Comparison of ENCODE assay signal across 7 mouse cellular contexts in genomic region chr13:100107652-100108472, GRCm38 (mm10). TPM values are rescaled to one million over a fixed set of nuclear protein-coding genes. Genes with fewer than 3 reads are reported as not detected.
DNase-seq lines count a peak whose midpoint lies in the region; ATAC-seq and TF ChIP-seq lines count a peak whose summit lies in the region.

TSS of gene Serf1 (plus strand) at chr13:100108012.

- under 1% methylated on average over 75 of the region's 76 CpGs for WGBS in intestine, embryonic 16.5 days
- WGBS in limb, embryonic 11.5 days = 2% methylated on average over 76 of the region's 76 CpGs
- WGBS in midbrain, embryonic 13.5 days = under 1% methylated on average over 66 of the region's 76 CpGs
- 2% methylated on average over 76 of the region's 76 CpGs for WGBS in spleen, adult 2 months

- intact Hi-C loops in gastrocnemius, postnatal 36 days (cut with DNase I) = loop anchor here (10.0 kb wide), 1 partner anchor 627 kb away; the partner anchor contains the start of gene Cdk7

- H3K4me3 ChIP-seq in intestine, embryonic 16.5 days (ENCODE audit: low read length) = peak within 1 kb of the TSS; percentile 81
- peak within 1 kb of the TSS; percentile 77 for H3K4me3 ChIP-seq in limb, embryonic 11.5 days (ENCODE audit: low read depth, low read length)
- H3K4me3 ChIP-seq in midbrain, embryonic 13.5 days (replicated peaks) = peak within 1 kb of the TSS; percentile 89
- H3K4me3 ChIP-seq in spleen, adult 2 months (ENCODE audit: extremely low read depth, insufficient read depth, insufficient read length) = peak within 1 kb of the TSS; percentile 83

- peak within 1 kb of the TSS; percentile 73 for H3K4me2 ChIP-seq in intestine, embryonic 16.5 days (ENCODE audit: low read depth, low read length)
- H3K4me2 ChIP-seq in limb, embryonic 11.5 days (ENCODE audit: low read depth, severe bottlenecking) = peak within 1 kb of the TSS; percentile 76
- H3K4me2 ChIP-seq in midbrain, embryonic 13.5 days (replicated peaks) = peak within 1 kb of the TSS; percentile 74

- peak; percentile 75 for ATAC-seq in intestine, embryonic 16.5 days
- ATAC-seq in limb, embryonic 11.5 days (ENCODE audit: insufficient number of reproducible peaks, low FRiP score, low TSS enrichment, low read depth) = peak; percentile 72
- ATAC-seq in midbrain, embryonic 13.5 days = peak; percentile 87

- TF ChIP-seq CTCF in spleen, adult 2 months (IDR thresholded peaks at IDR 0.05; ENCODE audit: extremely low read depth, insufficient read depth, insufficient read length, insufficient replicate concordance) = no peak

- peak within 1 kb of the TSS; percentile 86 for H3K9ac ChIP-seq in intestine, embryonic 16.5 days (ENCODE audit: low read depth, low read length)
- H3K9ac ChIP-seq in limb, embryonic 11.5 days (ENCODE audit: low read length) = peak within 1 kb of the TSS; percentile 85
- H3K9ac ChIP-seq in midbrain, embryonic 13.5 days (replicated peaks) = peak within 1 kb of the TSS; percentile 88

- H3K4me1 ChIP-seq in intestine, embryonic 16.5 days (ENCODE audit: control insufficient read depth, insufficient read depth, low read length) = peaks cover 11% of the 10 kb centered on the region; the same call in 1 of the 2 replicates
- H3K4me1 ChIP-seq in limb, embryonic 11.5 days (ENCODE audit: control insufficient read depth, insufficient read depth, low read length) = peaks cover 4% of the 10 kb centered on the region; the same call in 1 of the 2 replicates
- H3K4me1 ChIP-seq in midbrain, embryonic 13.5 days (replicated peaks) = peaks cover 34% of the 10 kb centered on the region
- H3K4me1 ChIP-seq in spleen, adult 2 months (ENCODE audit: control insufficient read depth, insufficient read depth, insufficient read length) = peaks cover 8% of the 10 kb centered on the region

- no peaks in the 10 kb centered on the region for H3K27me3 ChIP-seq in intestine, embryonic 16.5 days (replicated peaks; ENCODE audit: control insufficient read depth, insufficient read depth, low read length)
- H3K27me3 ChIP-seq in limb, embryonic 11.5 days (ENCODE audit: control insufficient read depth, insufficient read depth, low read length) = no peaks in the 10 kb centered on the region
- 0 out of 2 replicates have a peak, but pooled peaks cover 2% of the 10 kb centered on the region for H3K27me3 ChIP-seq in midbrain, embryonic 13.5 days
- H3K27me3 ChIP-seq in spleen, adult 2 months (ENCODE audit: control insufficient read depth, insufficient read depth, low read length) = peaks cover 4% of the 10 kb centered on the region; the same call in 1 of the 2 replicates

- no peaks in the 10 kb centered on the region for H3K9me3 ChIP-seq in intestine, embryonic 16.5 days (ENCODE audit: control insufficient read depth, low read length)
- H3K9me3 ChIP-seq in limb, embryonic 11.5 days (ENCODE audit: control insufficient read depth, low read length) = no peaks in the 10 kb centered on the region
- H3K9me3 ChIP-seq in midbrain, embryonic 13.5 days = no peaks in the 10 kb centered on the region

- H3K27ac ChIP-seq in intestine, embryonic 16.5 days (ENCODE audit: low read length) = peak within 1 kb of the TSS; percentile 74
- 0 out of 2 replicates have a peak within 1 kb of the TSS, but pooled peaks have one; percentile 42 for H3K27ac ChIP-seq in limb, embryonic 11.5 days (replicated peaks; ENCODE audit: low read depth, low read length)
- peak within 1 kb of the TSS; percentile 81 for H3K27ac ChIP-seq in midbrain, embryonic 13.5 days
- no peak within 1 kb of the TSS for H3K27ac ChIP-seq in spleen, adult 2 months (ENCODE audit: insufficient read depth, low read length)

- TF ChIP-seq POLR2A in spleen, adult 2 months (IDR thresholded peaks at IDR 0.05; ENCODE audit: low read depth, low read length) = no peak

- H3K36me3 ChIP-seq in intestine, embryonic 16.5 days (ENCODE audit: control insufficient read depth, insufficient read depth, low read length) = no peaks in the 10 kb centered on the region
- H3K36me3 ChIP-seq in limb, embryonic 11.5 days (ENCODE audit: control insufficient read depth, insufficient read depth, low read length) = no peaks in the 10 kb centered on the region
- peaks cover 3% of the 10 kb centered on the region; the same call in 1 of the 2 replicates for H3K36me3 ChIP-seq in midbrain, embryonic 13.5 days
- no peaks in the 10 kb centered on the region for H3K36me3 ChIP-seq in spleen, adult 2 months (ENCODE audit: control insufficient read depth, insufficient read depth, low read length)

- peak; percentile 88 to 96 for DNase-seq in adrenal gland, adult (ENCODE audit: inconsistent age in 2 of 2, low spot score in 1 of 2)
- DNase-seq in embryo, embryonic 10 days (ENCODE audit: low spot score) = peak; percentile 90
- peak; percentile 65 to 68 for DNase-seq in gastrocnemius, postnatal 36 days
- peak; percentile 86 for DNase-seq in limb, embryonic 11.5 days (ENCODE audit: low spot score)
- DNase-seq in spleen, adult 2 months (ENCODE audit: low read depth in 1 of 2, low spot score in 2 of 2) = peak; percentile 22 to 73

RNA-seq across cellular contexts. Expression of gene Serf1, which starts in this region (rescaled TPM):
- 1 to 10 TPM; 6.6 to 7.9 TPM for total RNA-seq in gastrocnemius, postnatal 36 days (2021)
- 126 and 129 TPM in 2 replicates for polyA plus RNA-seq in intestine, embryonic 16.5 days (2015; fragmentation: Nextera tagmentation; extraction: Ambion mirVana)
- 248 and 260 TPM in 2 replicates for polyA plus RNA-seq in limb, embryonic 11.5 days (2014; fragmentation: Nextera tagmentation; extraction: Ambion mirVana)
- polyA plus RNA-seq in midbrain, embryonic 13.5 days (2015; fragmentation: Nextera tagmentation; extraction: Ambion mirVana) = 415 and 465 TPM in 2 replicates
- 1.9 and 2.1 TPM in 2 replicates for polyA plus RNA-seq in spleen, adult 2 months (2012; rRNA removed)

Comparison
In these comparisons a context has a peak if more than half of its experiments do, and no peak if none do; other contexts are left out.
1. RNA of gene Serf1 (polyA plus RNA-seq): 415 to 465 TPM in midbrain, embryonic 13.5 days, 248 to 260 TPM in limb, embryonic 11.5 days and 126 to 129 TPM in intestine, embryonic 16.5 days; 1.9 to 2.1 TPM in spleen, adult 2 months; every median in the first group is over 10 times any median in the second.
2. Peak in every context shown above with its lines, with median percentiles within 50 percentile points of each other: DNase-seq, ATAC-seq, H3K4me2 ChIP-seq, H3K4me3 ChIP-seq and H3K9ac ChIP-seq.